Mouse (Mus musculus) activated CD4-positive, CD25-positive, alpha-beta regulatory T cell, adult 9 weeks (primary cell): ENCODE measurements around the gene Soga1. TPM values are rescaled to one million over a fixed set of nuclear protein-coding genes. Genes with fewer than 3 reads are reported as not detected.

Source experiments
- polyA plus RNA-seq: library from polyadenylated mRNA; unstranded; fragments of 100-300 nt; shearing (Covaris generic); gene quantifications from one replicate; pipeline ENCODE4 v1.2.1, GENCODE M21; 2017

Gene Soga1
- polyA plus RNA-seq = not detected

DNA sequence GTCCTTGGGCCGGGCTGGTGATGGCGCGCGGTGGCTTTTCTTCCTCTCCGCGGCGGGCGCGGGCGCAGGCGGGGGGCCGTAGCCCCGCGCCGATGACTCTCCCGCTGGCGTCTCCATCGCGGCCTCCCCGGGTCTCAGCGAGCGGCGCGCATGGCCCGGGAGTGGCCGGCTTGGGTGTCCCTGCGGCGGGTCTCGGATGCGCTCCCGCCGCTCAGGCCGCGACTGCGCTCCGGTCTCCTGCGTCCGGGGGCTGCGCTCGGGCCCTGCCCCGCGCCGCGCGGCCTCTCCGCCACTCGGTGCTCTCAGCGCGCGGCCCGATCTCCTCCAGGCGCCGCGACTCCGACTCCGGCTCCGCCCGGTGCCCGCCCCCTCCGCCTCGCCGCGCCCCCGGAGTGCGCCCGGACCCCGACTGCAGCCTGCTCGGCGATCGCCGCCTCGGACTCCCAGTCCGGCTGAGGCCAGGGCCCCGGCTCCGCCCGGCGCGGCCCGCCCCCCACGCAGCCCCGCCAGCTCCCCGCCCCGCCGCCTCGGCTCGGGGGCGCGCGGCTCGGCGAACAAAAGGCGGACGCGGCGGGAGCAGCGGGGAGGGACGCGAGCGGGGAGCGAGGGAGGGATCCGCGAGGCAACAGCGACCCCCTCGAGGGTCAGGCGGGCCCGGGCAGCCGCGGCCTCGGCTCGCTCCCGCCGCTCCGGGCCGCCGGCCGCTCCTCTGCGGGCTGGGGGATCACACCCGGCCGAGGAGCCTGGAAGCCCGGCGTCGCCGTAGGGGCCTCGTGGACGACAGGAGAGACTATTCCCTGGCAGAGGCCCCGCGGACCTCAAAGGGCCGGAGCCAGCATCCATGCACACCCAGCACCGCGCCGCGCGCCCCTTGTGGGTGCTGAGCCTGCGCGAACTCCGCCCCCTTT lies at the start of gene Soga1:
Gene Soga1 (minus strand): TSS at position 462 of the 908 bp plus-strand sequence.

DNA sequence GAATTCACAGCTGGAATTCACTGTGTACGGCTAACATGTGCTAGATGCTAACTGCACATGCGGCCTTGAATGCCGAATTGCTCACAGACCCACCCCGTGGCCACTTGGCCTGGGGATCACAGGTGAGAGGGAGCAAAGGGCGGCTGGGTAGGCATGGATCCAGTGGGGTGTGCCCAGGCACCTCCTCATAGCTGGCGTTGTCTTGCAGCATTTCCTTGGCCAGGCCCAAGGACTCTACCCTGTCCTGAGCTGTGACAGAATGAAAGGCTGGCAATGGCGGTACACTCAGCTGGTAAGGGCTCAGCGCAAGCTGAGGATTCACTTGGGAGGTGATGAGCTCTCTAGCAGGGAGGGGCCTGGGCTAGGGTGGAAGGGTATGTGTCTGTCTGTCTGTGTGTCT lies 7.7 kb upstream of the Soga1 start, which contains the start of gene Tldc2:
Gene Tldc2 (plus strand): TSS at position 260 of the 400 bp plus-strand sequence.

DNA sequence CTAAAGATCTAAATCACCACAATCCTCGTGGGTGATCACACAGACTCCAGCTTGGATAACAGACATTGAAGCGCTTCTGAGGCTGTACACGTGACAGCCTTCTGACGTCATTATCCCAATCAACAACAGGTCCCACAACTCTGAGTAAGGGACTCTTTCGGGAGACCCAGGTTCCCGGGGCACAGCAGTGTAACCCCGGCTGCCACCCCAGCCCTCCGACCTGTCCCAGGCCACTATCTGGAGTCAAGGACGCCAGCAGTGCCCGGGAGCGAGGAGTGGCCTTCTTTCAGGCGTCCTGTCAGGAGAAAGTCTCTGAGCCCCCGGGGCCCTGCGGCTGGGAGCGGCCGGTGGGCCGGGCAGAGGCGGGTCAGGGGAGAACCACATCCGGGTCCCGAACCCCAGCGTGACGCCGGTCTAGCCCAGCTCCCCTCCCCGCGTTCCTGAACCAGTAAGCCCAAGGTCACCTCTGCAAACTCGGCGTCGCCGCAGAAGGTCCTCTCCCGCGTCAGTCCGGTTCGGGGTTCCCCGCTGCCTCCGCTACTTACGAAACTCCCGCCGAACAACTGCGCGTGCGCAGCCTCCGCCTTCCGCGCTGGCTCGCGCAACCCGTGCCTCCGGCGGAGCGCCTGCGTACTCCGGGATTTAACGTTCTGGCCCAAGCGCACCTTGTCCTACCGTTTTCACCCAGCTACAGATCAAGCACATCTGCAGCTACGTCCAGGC lies 72.4 kb downstream of the Soga1 start, which contains the start of gene Dsn1:
Gene Dsn1 (minus strand): TSS at position 644 of the 723 bp plus-strand sequence.

DNA sequence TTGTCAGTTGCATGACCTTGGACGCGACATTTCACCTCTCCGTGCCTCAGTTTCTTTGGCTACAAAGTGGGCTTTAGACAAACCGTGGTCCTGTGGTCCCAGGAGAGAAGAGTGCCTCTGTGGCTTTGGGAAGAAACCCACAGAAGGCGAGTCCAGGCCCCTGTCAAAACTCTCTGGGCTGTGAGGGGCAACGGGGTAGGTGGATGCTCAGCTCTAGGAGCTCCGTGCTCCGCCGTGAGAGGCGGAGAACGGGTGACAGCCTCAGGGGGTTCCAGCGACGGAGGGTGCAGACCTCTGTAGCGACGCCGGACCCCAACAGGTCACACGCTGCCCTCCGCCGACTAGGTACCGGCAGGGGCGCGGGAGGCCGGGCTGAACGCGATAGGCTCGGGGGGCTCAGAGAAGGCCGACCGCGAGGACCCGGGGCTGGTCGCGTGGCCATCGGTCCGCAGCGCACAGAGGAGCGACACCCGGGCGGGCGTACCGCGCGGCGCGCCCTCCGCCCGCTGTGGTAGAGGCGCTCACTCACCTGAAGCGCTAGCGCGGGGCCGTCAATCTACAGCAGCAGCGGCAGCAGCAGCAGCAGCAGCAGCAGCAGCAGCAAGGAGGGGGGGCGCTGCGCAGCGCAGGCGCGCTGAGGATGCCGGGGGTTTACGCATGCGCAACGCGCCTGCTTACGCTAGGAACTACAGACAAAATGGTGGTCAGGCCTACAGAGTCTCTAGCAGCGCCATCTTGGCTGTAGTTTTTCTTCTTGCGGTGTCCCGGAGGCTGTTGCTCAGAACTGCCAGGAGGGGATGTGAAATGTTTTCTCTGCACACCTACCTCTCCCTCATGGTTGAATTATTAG lies 87.4 kb downstream of the Soga1 start, which contains the start of gene Ndrg3:
Gene Ndrg3 (minus strand): TSS at position 587 of the 850 bp plus-strand sequence.

Other genes starting within 250 kb of the Soga1 start
- gene Tgif2, start 239.2 kb downstream of the Soga1 start, polyA plus RNA-seq = 21.1 TPM
- gene 4930518I15Rik, start 221.3 kb downstream of the Soga1 start, polyA plus RNA-seq = 8.3 TPM
- gene Rab5if, start 216.1 kb downstream of the Soga1 start, polyA plus RNA-seq = 10.0 TPM
- 84.9 TPM for gene Sla2, start 192.1 kb downstream of the Soga1 start, polyA plus RNA-seq
- 157 TPM for gene Ndrg3, start 87.2 kb downstream of the Soga1 start, polyA plus RNA-seq
- 18.6 TPM for gene Dsn1, start 72.1 kb downstream of the Soga1 start, polyA plus RNA-seq
- not detected for gene Tldc2, start 7.8 kb upstream of the Soga1 start, polyA plus RNA-seq
- 849 TPM for gene Samhd1, start 56.0 kb upstream of the Soga1 start, polyA plus RNA-seq
- gene Rbl1, start 125.3 kb upstream of the Soga1 start, polyA plus RNA-seq = 39.1 TPM
- gene Rpn2, start 199.8 kb upstream of the Soga1 start, polyA plus RNA-seq = 234 TPM
- gene Mroh8, start 200.3 kb upstream of the Soga1 start, polyA plus RNA-seq = 0.07 TPM